Comparison of ENCODE assay signal across 9 mouse cellular contexts in the genomic region with DNA sequence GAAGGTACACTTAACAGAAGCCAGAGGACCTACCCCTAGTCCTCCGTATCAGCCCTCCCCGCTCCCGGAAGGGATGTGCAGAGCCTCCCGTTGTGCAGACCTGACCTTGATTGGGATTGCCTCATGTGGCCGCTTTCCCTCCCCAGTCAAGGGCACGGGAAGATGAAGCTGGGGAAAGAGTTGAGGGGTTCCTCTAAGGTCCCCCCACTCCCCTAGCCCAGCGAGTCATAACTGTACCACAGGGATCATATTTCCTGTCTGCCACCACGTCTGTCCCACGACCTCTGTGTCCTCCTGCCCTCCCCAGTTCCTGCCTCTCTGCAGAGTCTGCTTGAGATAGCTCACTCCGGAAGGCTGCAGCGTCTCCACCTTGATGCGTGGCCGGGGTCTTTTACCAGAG. TPM values are rescaled to one million over a fixed set of nuclear protein-coding genes. Genes with fewer than 3 reads are reported as not detected.
DNase-seq lines count a peak whose midpoint lies in the region; ATAC-seq and TF ChIP-seq lines count a peak whose summit lies in the region.
"Had no signal": no experiment of that assay in that cellular context is flagged by ENCODE, and none has a peak within 500 bp of the region (broad histone marks: within the 10 kb centered on the region; RNA-seq: fewer than 3 reads in every experiment).

No protein-coding gene starts in this region.

- no peak overlapping the region for H3K27ac ChIP-seq in liver, adult 2 months (replicated peaks; ENCODE audit: insufficient read depth, low read depth, low read length)

- no peak overlapping the region for H3K4me3 ChIP-seq in liver, adult 2 months (ENCODE audit: insufficient read depth, low read depth, low read length)

- no peaks in the 10 kb centered on the region for H3K36me3 ChIP-seq in liver, adult 2 months (ENCODE audit: control insufficient read depth, insufficient read depth, low read length)

- peaks cover 10% of the 10 kb centered on the region; the same call in 1 of the 2 replicates for H3K4me1 ChIP-seq in liver, adult 2 months (ENCODE audit: control insufficient read depth, insufficient read depth, low read length)

- DNase-seq in adrenal gland, adult (ENCODE audit: inconsistent age in 2 of 2, low spot score in 1 of 2): peak; percentile 64 to 74
- no peak for DNase-seq in adrenal gland, adult 18-20 months (ENCODE audit: low spot score in 2 of 2)
- peak; percentile 22 for DNase-seq in liver, adult 2 months (ENCODE audit: extremely low read depth, low read depth, low spot score)
- no peak for DNase-seq in liver
- DNase-seq in thymus, postnatal 4 days: peak; percentile 59
- DNase-seq in ovary, postnatal 14 days (ENCODE audit: low spot score): no peak
- DNase-seq in right cerebral cortex, postnatal 10 days (ENCODE audit: low spot score in 2 of 2): no peak
- DNase-seq: cerebellum, adult 11-12 months had no signal

- no peaks in the 10 kb centered on the region for H3K79me2 ChIP-seq in liver, adult 2 months (ENCODE audit: control insufficient read depth, insufficient read depth, low read length)

- peak; percentile 43 for ATAC-seq in megakaryocyte, adult 5-6 weeks (ENCODE audit: poor library complexity, severe bottlenecking)

- TF ChIP-seq POLR2A in liver, adult 2 months (IDR thresholded peaks at IDR 0.05; ENCODE audit: extremely low read depth, insufficient read depth, low read length): no peak

- H3K9ac ChIP-seq in liver, adult 2 months (ENCODE audit: low read depth, low read length): no peak overlapping the region

- WGBS in liver, adult 2 months: 35% methylated on average over 13 of the region's 13 CpGs

- TF ChIP-seq CTCF in liver, adult 2 months (IDR thresholded peaks at IDR 0.05; ENCODE audit: low read depth, low read length): no peak

- H3K27me3 ChIP-seq in liver, adult 2 months (ENCODE audit: control insufficient read depth, insufficient read depth, low read length): no peaks in the 10 kb centered on the region

RNA-seq across cellular contexts. Expression of gene Usp10, which starts 12.2 kb away (rescaled TPM):
- total RNA-seq in adrenal gland, adult 18-20 months (2021): 100 to 1,000 TPM; 114 to 127 TPM
- 42.6 and 50.1 TPM in 2 replicates for total RNA-seq in liver, adult 2 months (2014; rRNA removed)
- 82.3 and 94.1 TPM in 2 replicates for polyA plus RNA-seq in liver, adult 2 months (2012; rRNA removed)
- 24.9 and 31.9 TPM in 2 replicates for total RNA-seq in megakaryocyte, adult 5-6 weeks (2015)
- 13.3 and 20.1 TPM in 2 replicates for total RNA-seq in megakaryocyte, adult 5-6 weeks (2017)

RNA-seq across cellular contexts. Expression of gene Gm20388, which starts 12.7 kb away (rescaled TPM):
- 1 to 10 TPM; 1.3 to 8.5 TPM for total RNA-seq in adrenal gland, adult 18-20 months (2021)
- total RNA-seq in liver, adult 2 months (2014; rRNA removed): 6.4 and 8.3 TPM in 2 replicates
- polyA plus RNA-seq in liver, adult 2 months (2012; rRNA removed): 19.9 TPM in 2 replicates
- 7.6 and 12.8 TPM in 2 replicates for total RNA-seq in megakaryocyte, adult 5-6 weeks (2015)
- total RNA-seq in megakaryocyte, adult 5-6 weeks (2017): 10.6 and 15.5 TPM in 2 replicates

RNA-seq across cellular contexts. Expression of gene Klhl36, which starts 35.9 kb away (rescaled TPM):
- 1 to 10 TPM; 4.9 to 5.8 TPM for total RNA-seq in adrenal gland, adult 18-20 months (2021)
- total RNA-seq in liver, adult 2 months (2014; rRNA removed): 5.2 and 7.0 TPM in 2 replicates
- 11.3 and 12.2 TPM in 2 replicates for polyA plus RNA-seq in liver, adult 2 months (2012; rRNA removed)
- total RNA-seq in megakaryocyte, adult 5-6 weeks (2015): 2.7 and 5.5 TPM in 2 replicates
- 8.5 and 9.2 TPM in 2 replicates for total RNA-seq in megakaryocyte, adult 5-6 weeks (2017)

RNA-seq across cellular contexts. Expression of gene Cotl1, which starts 57.6 kb away (rescaled TPM):
- 10 to 100 TPM; 43.6 to 52.1 TPM for total RNA-seq in adrenal gland, adult 18-20 months (2021)
- 12.4 and 18.6 TPM in 2 replicates for total RNA-seq in liver, adult 2 months (2014; rRNA removed)
- polyA plus RNA-seq in liver, adult 2 months (2012; rRNA removed): 26.7 and 40.3 TPM in 2 replicates
- 526 and 619 TPM in 2 replicates for total RNA-seq in megakaryocyte, adult 5-6 weeks (2015)
- total RNA-seq in megakaryocyte, adult 5-6 weeks (2017): 490 and 532 TPM in 2 replicates

Comparison
In these comparisons a context has a peak if more than half of its experiments do, and no peak if none do; other contexts are left out.
1. DNase-seq: peak in adrenal gland, adult (2 of 2), liver, adult 2 months (single experiment) and thymus, postnatal 4 days (single experiment); none in adrenal gland, adult 18-20 months (0 of 2), liver (single experiment), ovary, postnatal 14 days (single experiment) and right cerebral cortex, postnatal 10 days (0 of 2).